Mouse (Mus musculus): ENCODE measurements around the gene Sgpp2. TPM values are rescaled to one million over a fixed set of nuclear protein-coding genes. Genes with fewer than 3 reads are reported as not detected.

Sgpp2 gene
- polyA plus RNA-seq, 1 experiment: 0.08 TPM

- Histone ChIP-seq H3K79me3 (ENCODE audit: low read depth) (no peaks in the 10 kb centered on the region), H3K4me3 (ENCODE audit: insufficient read depth, poor library complexity, severe bottlenecking) (no peak overlapping the region), H3K79me2 (ENCODE audit: control insufficient read depth, insufficient read depth) (no peaks in the 10 kb centered on the region), H3ac (ENCODE audit: control insufficient read depth, insufficient read length, low read depth) (no peak overlapping the region), H3K27me3 (ENCODE audit: control insufficient read depth, insufficient read depth, insufficient read length) (no peaks in the 10 kb centered on the region), H3K36me3 (ENCODE audit: control insufficient read depth, insufficient read depth) (no peaks in the 10 kb centered on the region)
- TF ChIP-seq MAX (IDR thresholded peaks at IDR 0.05) (no peak), CEBPB (IDR thresholded peaks at IDR 0.05; ENCODE audit: low read depth) (no peak), CTCF (IDR thresholded peaks at IDR 0.05; ENCODE audit: control insufficient read depth, insufficient read depth, insufficient read length) (no peak), FOSL1 (IDR thresholded peaks at IDR 0.05; ENCODE audit: insufficient read depth, low read length, poor library complexity, severe bottlenecking) (no peak), USF1 (IDR thresholded peaks at IDR 0.05; ENCODE audit: low read depth) (no peak), MYOD1 (IDR thresholded peaks at IDR 0.05; ENCODE audit: control insufficient read depth, insufficient read length, low read depth) (no peak), MYOG (IDR thresholded peaks at IDR 0.05; ENCODE audit: control insufficient read depth, extremely low read depth, insufficient read length) (no peak)
These were observed 45.0 kb downstream of the Sgpp2 start for GRCm38 (mm10) chr1:78355123-78355522.

DNA sequence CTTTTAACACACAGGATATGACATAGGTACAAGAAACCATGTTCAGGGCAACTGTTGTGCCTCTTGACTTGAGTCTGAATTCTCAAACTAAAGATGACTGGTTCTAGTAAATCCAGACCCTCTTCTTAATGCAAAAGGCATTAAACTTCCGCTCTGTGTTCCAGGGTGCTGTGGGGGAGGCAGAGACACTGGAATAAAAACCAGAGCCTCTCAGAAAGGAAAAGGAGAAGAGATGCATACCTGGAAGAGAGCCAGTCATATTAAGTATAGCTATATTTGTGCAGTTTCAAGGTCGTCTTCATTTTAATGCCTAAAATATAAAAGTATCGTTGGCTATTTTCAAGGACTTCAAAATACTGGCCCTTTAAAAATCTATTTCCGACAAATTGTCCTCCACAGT, 47.3 kb downstream of the Sgpp2 start:
- Histone ChIP-seq H3K79me3 (ENCODE audit: low read depth) (no peaks in the 10 kb centered on the region), H3K4me3 (ENCODE audit: insufficient read depth, poor library complexity, severe bottlenecking) (no peak overlapping the region)

GRCm38 (mm10) chr1:78357868-78358267, 47.7 kb downstream of the Sgpp2 start:
- H3K36me3 ChIP-seq (ENCODE audit: control insufficient read depth, insufficient read depth): no peaks in the 10 kb centered on the region
- H3ac ChIP-seq (ENCODE audit: control insufficient read depth, insufficient read length, low read depth): no peak overlapping the region
- TF ChIP-seq MYOD1 (IDR thresholded peaks at IDR 0.05; ENCODE audit: control insufficient read depth, insufficient read length, low read depth): no peak
- TF ChIP-seq CTCF (IDR thresholded peaks at IDR 0.05; ENCODE audit: control insufficient read depth, insufficient read depth, insufficient read length): no peak
- no peak for TF ChIP-seq CEBPB (IDR thresholded peaks at IDR 0.05; ENCODE audit: low read depth)
- TF ChIP-seq MAX (IDR thresholded peaks at IDR 0.05): no peak
- TF ChIP-seq USF1 (IDR thresholded peaks at IDR 0.05; ENCODE audit: low read depth): no peak
- no peak for TF ChIP-seq FOSL1 (IDR thresholded peaks at IDR 0.05; ENCODE audit: insufficient read depth, low read length, poor library complexity, severe bottlenecking)
- TF ChIP-seq MYOG (IDR thresholded peaks at IDR 0.05; ENCODE audit: control insufficient read depth, extremely low read depth, insufficient read length): no peak
- no peak overlapping the region for H3K4me3 ChIP-seq (ENCODE audit: insufficient read depth, poor library complexity, severe bottlenecking)
- H3K79me2 ChIP-seq (ENCODE audit: control insufficient read depth, insufficient read depth): no peaks in the 10 kb centered on the region
- H3K79me3 ChIP-seq (ENCODE audit: low read depth): no peaks in the 10 kb centered on the region
- no peaks in the 10 kb centered on the region for H3K27me3 ChIP-seq (ENCODE audit: control insufficient read depth, insufficient read depth, insufficient read length)

More for the DNA sequence above, 47.3 kb downstream of the Sgpp2 start:
- Histone ChIP-seq H3K27me3 (ENCODE audit: control insufficient read depth, insufficient read depth, insufficient read length) (no peaks in the 10 kb centered on the region), H3K36me3 (ENCODE audit: control insufficient read depth, insufficient read depth) (no peaks in the 10 kb centered on the region), H3ac (ENCODE audit: control insufficient read depth, insufficient read length, low read depth) (no peak overlapping the region), H3K79me2 (ENCODE audit: control insufficient read depth, insufficient read depth) (no peaks in the 10 kb centered on the region)
- TF ChIP-seq MYOG (IDR thresholded peaks at IDR 0.05; ENCODE audit: control insufficient read depth, extremely low read depth, insufficient read length) (no peak), CEBPB (IDR thresholded peaks at IDR 0.05; ENCODE audit: low read depth) (no peak), MYOD1 (IDR thresholded peaks at IDR 0.05; ENCODE audit: control insufficient read depth, insufficient read length, low read depth) (no peak), FOSL1 (IDR thresholded peaks at IDR 0.05; ENCODE audit: insufficient read depth, low read length, poor library complexity, severe bottlenecking) (no peak), CTCF (IDR thresholded peaks at IDR 0.05; ENCODE audit: control insufficient read depth, insufficient read depth, insufficient read length) (no peak), USF1 (IDR thresholded peaks at IDR 0.05; ENCODE audit: low read depth) (no peak), MAX (IDR thresholded peaks at IDR 0.05) (no peak)

- Histone ChIP-seq H3K79me2 (ENCODE audit: control insufficient read depth, insufficient read depth) (no peaks in the 10 kb centered on the region), H3K79me3 (ENCODE audit: low read depth) (no peaks in the 10 kb centered on the region), H3ac (ENCODE audit: control insufficient read depth, insufficient read length, low read depth) (no peak overlapping the region), H3K36me3 (ENCODE audit: control insufficient read depth, insufficient read depth) (no peaks in the 10 kb centered on the region), H3K4me3 (ENCODE audit: insufficient read depth, poor library complexity, severe bottlenecking) (no peak overlapping the region), H3K27me3 (ENCODE audit: control insufficient read depth, insufficient read depth, insufficient read length) (no peaks in the 10 kb centered on the region)
- TF ChIP-seq FOSL1 (IDR thresholded peaks at IDR 0.05; ENCODE audit: insufficient read depth, low read length, poor library complexity, severe bottlenecking) (no peak), USF1 (IDR thresholded peaks at IDR 0.05; ENCODE audit: low read depth) (no peak), CEBPB (IDR thresholded peaks at IDR 0.05; ENCODE audit: low read depth) (no peak), MYOD1 (IDR thresholded peaks at IDR 0.05; ENCODE audit: control insufficient read depth, insufficient read length, low read depth) (no peak), MAX (IDR thresholded peaks at IDR 0.05) (no peak)
These were observed 54.1 kb downstream of the Sgpp2 start for GRCm38 (mm10) chr1:78363965-78364889.

GRCm38 (mm10) chr1:78367806-78368205, 57.7 kb downstream of the Sgpp2 start:
- no peak overlapping the region for H3ac ChIP-seq (ENCODE audit: control insufficient read depth, insufficient read length, low read depth)
- TF ChIP-seq CTCF (IDR thresholded peaks at IDR 0.05; ENCODE audit: control insufficient read depth, insufficient read depth, insufficient read length) (no peak), MAX (IDR thresholded peaks at IDR 0.05) (no peak)
- no peaks in the 10 kb centered on the region for H3K27me3 ChIP-seq (ENCODE audit: control insufficient read depth, insufficient read depth, insufficient read length)
- no peaks in the 10 kb centered on the region for H3K79me2 ChIP-seq (ENCODE audit: control insufficient read depth, insufficient read depth)
- no peaks in the 10 kb centered on the region for H3K79me3 ChIP-seq (ENCODE audit: low read depth)
- H3K36me3 ChIP-seq (ENCODE audit: control insufficient read depth, insufficient read depth): no peaks in the 10 kb centered on the region
- H3K4me3 ChIP-seq (ENCODE audit: insufficient read depth, poor library complexity, severe bottlenecking): no peak overlapping the region

GRCm38 (mm10) chr1:78370121-78370520, 60.0 kb downstream of the Sgpp2 start:
- Histone ChIP-seq H3K79me2 (ENCODE audit: control insufficient read depth, insufficient read depth) (no peaks in the 10 kb centered on the region), H3K4me3 (ENCODE audit: insufficient read depth, poor library complexity, severe bottlenecking) (no peak overlapping the region), H3K27me3 (ENCODE audit: control insufficient read depth, insufficient read depth, insufficient read length) (no peaks in the 10 kb centered on the region), H3K79me3 (ENCODE audit: low read depth) (no peaks in the 10 kb centered on the region), H3ac (ENCODE audit: control insufficient read depth, insufficient read length, low read depth) (no peak overlapping the region), H3K36me3 (ENCODE audit: control insufficient read depth, insufficient read depth) (no peaks in the 10 kb centered on the region)
- TF ChIP-seq USF1 (IDR thresholded peaks at IDR 0.05; ENCODE audit: low read depth) (no peak), MYOD1 (IDR thresholded peaks at IDR 0.05; ENCODE audit: control insufficient read depth, insufficient read length, low read depth) (no peak), FOSL1 (IDR thresholded peaks at IDR 0.05; ENCODE audit: insufficient read depth, low read length, poor library complexity, severe bottlenecking) (no peak), CEBPB (IDR thresholded peaks at IDR 0.05; ENCODE audit: low read depth) (no peak), MYOG (IDR thresholded peaks at IDR 0.05; ENCODE audit: control insufficient read depth, extremely low read depth, insufficient read length) (no peak)

All from C2C12 (cell line).